Mouse (Mus musculus) cerebral cortex, adult 2 months (tissue): ENCODE results near the gene Dhx40.

Source experiments
- WGBS: fragments of 180-500 bp; shearing (Covaris S2); methylation state at CpG from one replicate; pipeline ENCODE4 v1.1.7; 2018; 5-methylcytosine and 5-hydroxymethylcytosine counted together

Dhx40 gene

GRCm38 (mm10) chr11:86749776-86750423 lies 57.6 kb downstream of the Dhx40 start:
- WGBS: 25% methylated on average over 3 of the region's 3 CpGs

DNA sequence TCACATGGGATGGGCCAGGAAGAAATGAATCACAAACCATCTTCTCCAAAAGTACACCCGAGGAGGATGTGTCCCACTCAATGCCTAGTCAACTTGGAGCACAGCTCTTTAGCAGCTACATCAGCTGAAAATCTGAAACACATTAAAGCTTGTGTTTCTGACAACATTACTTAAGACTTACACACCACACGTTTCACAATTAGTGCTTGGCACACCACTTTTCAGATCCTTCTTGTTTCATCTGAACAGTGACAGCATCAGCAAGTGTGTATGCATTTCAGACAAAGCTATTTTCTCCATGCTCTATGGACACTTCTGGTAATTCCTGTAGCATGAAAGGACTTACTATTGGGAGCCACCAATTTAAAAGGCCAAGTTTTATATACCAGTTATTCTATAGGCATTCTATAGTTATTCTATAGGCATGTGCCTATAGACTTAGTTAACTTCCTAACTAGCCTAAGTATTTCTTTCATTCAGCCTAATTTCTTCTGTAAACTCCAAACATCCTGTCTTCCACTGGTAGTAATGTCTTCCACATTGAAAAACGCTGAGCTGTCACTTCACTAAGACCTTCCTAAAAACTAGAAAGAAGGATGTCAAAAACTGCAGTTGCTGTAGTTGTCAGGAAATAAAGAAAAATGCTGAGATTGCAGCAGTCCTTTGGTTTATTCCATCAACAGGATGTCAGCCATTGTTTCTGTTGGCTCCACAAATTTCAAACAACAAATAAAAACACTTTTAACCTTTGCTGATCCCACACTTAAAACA lies 61.7 kb downstream of the Dhx40 start:
- WGBS: 25% methylated on average over 3 of the region's 3 CpGs

GRCm38 (mm10) chr11:86742605-86743004 lies 64.9 kb downstream of the Dhx40 start:
- WGBS: 19% methylated on average over 2 of the region's 2 CpGs

DNA sequence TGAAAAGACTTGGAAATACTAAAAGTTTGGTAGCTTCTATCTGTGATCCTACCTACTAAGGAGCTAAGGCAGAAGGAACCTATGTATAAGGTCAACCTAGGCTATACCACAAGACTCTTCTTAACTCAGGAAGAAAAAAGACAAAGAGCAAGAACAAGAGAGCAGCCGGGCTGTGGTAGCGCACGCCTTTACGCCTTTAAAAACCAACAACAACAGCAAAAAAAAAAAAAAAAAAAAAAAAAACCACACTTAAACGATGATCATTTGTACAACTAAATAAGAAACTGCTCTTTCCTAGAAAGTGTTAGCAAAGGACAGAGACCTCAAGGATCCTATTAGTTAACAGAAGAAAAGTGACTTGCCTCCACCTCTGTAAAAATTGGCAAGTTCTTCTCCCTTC lies 66.0 kb downstream of the Dhx40 start:
- WGBS: 73% methylated on average over 5 of the region's 5 CpGs

DNA sequence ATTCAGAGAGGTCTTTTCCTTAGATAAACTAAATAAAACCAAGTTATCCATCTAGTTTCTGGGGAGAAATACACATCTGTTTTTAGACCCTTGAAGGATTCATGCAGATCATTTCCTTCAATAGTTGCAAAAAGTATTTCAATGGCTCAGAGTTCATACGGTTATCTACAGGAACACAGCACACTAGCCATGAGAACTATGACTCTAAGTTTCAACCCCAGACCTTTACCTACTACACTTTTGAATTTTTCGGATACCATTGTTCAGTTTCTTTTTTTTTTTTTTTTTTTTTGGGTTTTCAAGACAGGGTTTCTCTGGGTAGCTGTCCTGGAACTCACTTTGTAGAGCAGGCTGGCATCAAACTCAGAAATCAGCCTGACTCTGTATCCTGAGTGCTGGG lies 68.1 kb downstream of the Dhx40 start:
- WGBS: 69% methylated on average over 2 of the region's 2 CpGs

DNA sequence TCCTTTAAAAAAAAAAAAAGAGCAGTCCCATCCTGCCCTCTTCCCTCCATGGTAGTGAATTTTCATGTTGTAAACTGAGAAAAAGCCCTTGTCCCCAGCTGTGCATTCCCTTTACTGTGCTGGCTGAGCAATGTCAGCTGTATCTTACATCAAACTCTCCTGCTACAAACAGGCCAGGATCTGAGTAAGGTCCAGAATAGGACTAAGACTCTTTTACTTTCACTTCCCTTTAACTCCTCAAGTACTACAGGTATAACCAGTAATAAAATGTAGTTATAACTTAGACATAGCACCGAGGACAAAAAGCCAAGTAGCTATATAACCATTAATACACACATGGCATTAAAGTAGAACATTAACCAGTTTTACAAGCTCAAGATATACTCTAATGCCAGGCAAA lies 68.6 kb downstream of the Dhx40 start:
- whole genome bisulfite sequencing: 85% methylated on average over 1 of the region's 1 CpGs

GRCm38 (mm10) chr11:86738308-86738707 lies 69.2 kb downstream of the Dhx40 start:
- 100% methylated on average over 1 of the region's 1 CpGs for WGBS

DNA sequence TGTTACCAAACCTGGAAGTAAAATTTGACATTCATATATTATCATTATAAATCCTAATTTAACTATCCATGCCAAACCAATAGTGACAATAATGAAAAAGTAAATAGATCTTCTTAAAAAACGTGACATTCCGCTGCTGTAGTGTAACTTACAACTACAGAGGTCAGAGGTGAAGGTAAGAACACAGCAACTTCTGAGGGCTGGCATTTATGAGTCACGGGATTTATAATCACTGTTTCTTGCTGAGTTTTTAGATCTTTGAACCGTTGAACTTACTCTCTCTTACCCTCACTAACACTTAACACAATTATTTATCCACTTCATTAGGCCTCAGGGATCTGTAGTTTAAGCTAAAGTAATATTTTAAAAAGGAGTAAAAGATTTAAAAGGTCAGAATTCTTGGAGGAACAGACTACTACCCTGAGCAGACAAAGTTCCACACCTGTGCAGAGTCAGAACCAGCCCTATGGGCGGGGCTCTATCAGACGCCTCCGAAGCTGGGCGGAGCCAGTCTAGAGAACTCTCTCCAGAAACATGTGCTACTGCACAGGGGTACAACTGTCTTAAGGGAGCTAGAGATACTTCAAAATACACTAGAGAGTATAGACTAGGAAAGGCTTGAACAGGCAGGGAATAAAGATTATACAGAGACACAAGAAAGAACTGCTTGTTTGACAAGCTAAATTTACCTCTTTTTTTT lies 70.1 kb downstream of the Dhx40 start:
- 75% methylated on average over 8 of the region's 8 CpGs for WGBS

- 38% methylated on average over 4 of the region's 4 CpGs for whole genome bisulfite sequencing
Observed at GRCm38 (mm10) chr11:86734993-86735392, 72.6 kb downstream of the Dhx40 start.

GRCm38 (mm10) chr11:86734241-86734939 lies 73.2 kb downstream of the Dhx40 start:
- 39% methylated on average over 10 of the region's 10 CpGs for WGBS

DNA sequence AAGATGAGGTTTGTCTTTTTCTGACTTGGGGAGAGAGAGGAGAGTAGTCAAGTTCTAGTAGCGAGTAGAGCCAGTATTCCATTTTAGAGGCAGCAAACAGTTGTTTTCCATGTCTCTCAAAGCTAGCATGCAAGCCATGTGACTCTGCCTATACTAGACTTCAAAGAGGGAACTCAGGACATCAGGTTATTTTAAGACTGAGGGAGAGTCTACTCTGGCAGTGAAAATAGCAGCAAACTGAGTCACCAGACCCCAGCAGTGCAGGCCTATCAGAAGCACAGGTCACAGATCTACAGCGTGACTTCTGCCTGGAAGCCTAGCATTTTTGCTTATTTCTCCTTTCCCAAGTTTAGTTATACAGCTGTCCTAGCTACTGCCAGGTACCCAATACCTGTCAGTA lies 76.1 kb downstream of the Dhx40 start:
- WGBS: 49% methylated on average over 2 of the region's 2 CpGs

DNA sequence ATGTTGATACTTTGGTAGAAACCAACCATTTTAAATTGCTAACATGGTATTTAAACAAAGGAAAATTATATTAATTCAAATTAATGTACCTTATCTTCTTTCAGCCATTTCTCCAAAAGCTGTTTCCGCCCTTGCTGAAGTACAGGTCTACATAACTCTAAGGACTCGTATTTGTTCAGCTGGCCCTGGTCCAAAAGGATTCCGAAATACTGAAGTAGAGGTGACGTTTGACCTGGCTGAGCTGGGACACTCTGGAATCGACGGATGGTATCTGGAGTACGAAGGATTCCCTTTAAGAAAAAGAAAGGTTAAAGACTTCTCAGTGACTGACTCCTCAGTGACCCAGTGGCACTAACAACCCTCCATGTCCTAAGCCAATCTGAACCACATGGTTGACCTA lies 82.6 kb downstream of the Dhx40 start:
- 84% methylated on average over 7 of the region's 7 CpGs for WGBS

GRCm38 (mm10) chr11:86724004-86724403 lies 83.5 kb downstream of the Dhx40 start:
- 77% methylated on average over 3 of the region's 3 CpGs for WGBS

GRCm38 (mm10) chr11:86719390-86719789 lies 88.2 kb downstream of the Dhx40 start:
- WGBS: 85% methylated on average over 8 of the region's 8 CpGs
